Comparison of ENCODE assay signal across 13 mouse cellular contexts in genomic region chr16:88701072-88701864, GRCm38 (mm10). TPM values are rescaled to one million over a fixed set of nuclear protein-coding genes. Genes with fewer than 3 reads are reported as not detected.
DNase-seq lines count a peak whose midpoint lies in the region; ATAC-seq and TF ChIP-seq lines count a peak whose summit lies in the region.
"Had no signal": no experiment of that assay in that cellular context is flagged by ENCODE, and none has a peak within 500 bp of the region (broad histone marks: within the 10 kb centered on the region; RNA-seq: fewer than 3 reads in every experiment).

No protein-coding gene starts in this region.

- no peak overlapping the region for H3K9ac ChIP-seq in forebrain, embryonic 16.5 days (replicated peaks; ENCODE audit: low read depth, low read length)
- no peak overlapping the region for H3K9ac ChIP-seq in midbrain, embryonic 16.5 days (ENCODE audit: low read depth, low read length)
- H3K9ac ChIP-seq: liver, embryonic 14.5 days had no signal

- 51% methylated on average over 4 of the region's 4 CpGs for WGBS in forebrain, embryonic 16.5 days
- 29% methylated on average over 4 of the region's 4 CpGs for WGBS in spleen, adult 2 months
- whole genome bisulfite sequencing in midbrain, embryonic 10.5 days: 60% methylated on average over 4 of the region's 4 CpGs
- 51% methylated on average over 4 of the region's 4 CpGs for WGBS in midbrain, embryonic 16.5 days

- TF ChIP-seq POLR2A in spleen, adult 2 months (IDR thresholded peaks at IDR 0.05; ENCODE audit: low read depth, low read length): no peak

- peak; percentile 58 for ATAC-seq in forebrain, embryonic 16.5 days
- no peak for ATAC-seq in midbrain, embryonic 16.5 days
- ATAC-seq: Patski had no signal

- no peak overlapping the region for H3K27ac ChIP-seq in forebrain, embryonic 16.5 days (ENCODE audit: low read length)
- H3K27ac ChIP-seq in spleen, adult 2 months (ENCODE audit: insufficient read depth, low read length): peak overlapping the region; percentile 57; the same call in 1 of the 2 replicates
- no peak overlapping the region for H3K27ac ChIP-seq in midbrain, embryonic 10.5 days (replicated peaks)
- no peak overlapping the region for H3K27ac ChIP-seq in midbrain, embryonic 16.5 days (ENCODE audit: low read length)
- H3K27ac ChIP-seq: liver, embryonic 14.5 days had no signal

- H3K4me3 ChIP-seq in forebrain, embryonic 16.5 days (replicated peaks; ENCODE audit: low read length): no peak overlapping the region
- no peak overlapping the region for H3K4me3 ChIP-seq in spleen, adult 2 months (ENCODE audit: extremely low read depth, insufficient read depth, insufficient read length)
- no peak overlapping the region for H3K4me3 ChIP-seq in midbrain, embryonic 10.5 days
- H3K4me3 ChIP-seq in midbrain, embryonic 16.5 days (ENCODE audit: low read depth, low read length): no peak overlapping the region

- H3K9me3 ChIP-seq in forebrain, embryonic 16.5 days (ENCODE audit: control insufficient read depth, low read length): no peaks in the 10 kb centered on the region
- H3K9me3 ChIP-seq in midbrain, embryonic 10.5 days (replicated peaks): no peaks in the 10 kb centered on the region
- H3K9me3 ChIP-seq in midbrain, embryonic 16.5 days (replicated peaks; ENCODE audit: control insufficient read depth, low read length, poor library complexity, severe bottlenecking): no peaks in the 10 kb centered on the region

- no peaks in the 10 kb centered on the region for H3K36me3 ChIP-seq in forebrain, embryonic 16.5 days (ENCODE audit: control insufficient read depth, insufficient read depth)
- H3K36me3 ChIP-seq in spleen, adult 2 months (ENCODE audit: control insufficient read depth, insufficient read depth, low read length): no peaks in the 10 kb centered on the region
- no peaks in the 10 kb centered on the region for H3K36me3 ChIP-seq in midbrain, embryonic 10.5 days
- no peaks in the 10 kb centered on the region for H3K36me3 ChIP-seq in midbrain, embryonic 16.5 days (ENCODE audit: control insufficient read depth, insufficient read depth, low read length)

- no peak for TF ChIP-seq CTCF in spleen, adult 2 months (IDR thresholded peaks at IDR 0.05; ENCODE audit: extremely low read depth, insufficient read depth, insufficient read length, insufficient replicate concordance)

- no peak overlapping the region for H3K4me2 ChIP-seq in forebrain, embryonic 16.5 days (ENCODE audit: low read length)
- H3K4me2 ChIP-seq in midbrain, embryonic 16.5 days (ENCODE audit: low read length): no peak overlapping the region

- DNase-seq in spleen, adult 18-20 months: peak; percentile 29 to 30
- no peak for DNase-seq in spleen, adult 12 weeks (ENCODE audit: low spot score)
- peak; percentile 14 to 56 for DNase-seq in spleen, adult 2 months (ENCODE audit: low read depth in 1 of 2, low spot score in 2 of 2)
- no peak for DNase-seq in right cerebral cortex, postnatal 36 days (ENCODE audit: low spot score in 2 of 2)
- no peak for DNase-seq in midbrain, embryonic 10.5 days (ENCODE audit: low spot score)
- DNase-seq: heart, postnatal 14 days; kidney, postnatal 36 days; retina, postnatal 1 day had no signal

- peaks cover 4% of the 10 kb centered on the region for H3K4me1 ChIP-seq in forebrain, embryonic 16.5 days (replicated peaks; ENCODE audit: control insufficient read depth, insufficient read depth, low read length)
- peaks cover 6% of the 10 kb centered on the region for H3K4me1 ChIP-seq in spleen, adult 2 months (ENCODE audit: control insufficient read depth, insufficient read depth, insufficient read length)
- no peaks in the 10 kb centered on the region; the same call in 1 of the 2 replicates for H3K4me1 ChIP-seq in midbrain, embryonic 10.5 days
- no peaks in the 10 kb centered on the region for H3K4me1 ChIP-seq in midbrain, embryonic 16.5 days (ENCODE audit: control insufficient read depth, insufficient read depth, low read length)

- no peaks in the 10 kb centered on the region for H3K27me3 ChIP-seq in forebrain, embryonic 16.5 days (replicated peaks; ENCODE audit: control insufficient read depth, insufficient read depth, low read length)
- H3K27me3 ChIP-seq in spleen, adult 2 months (ENCODE audit: control insufficient read depth, insufficient read depth, low read length): no peaks in the 10 kb centered on the region
- no peaks in the 10 kb centered on the region for H3K27me3 ChIP-seq in midbrain, embryonic 10.5 days (ENCODE audit: low read depth, poor library complexity, severe bottlenecking)
- no peaks in the 10 kb centered on the region for H3K27me3 ChIP-seq in midbrain, embryonic 16.5 days (ENCODE audit: control insufficient read depth, insufficient read depth, low read depth, low read length)

RNA-seq across cellular contexts. Expression of gene 2310061N02Rik, which starts 6.5 kb away (rescaled TPM):
- polyA plus RNA-seq in forebrain, embryonic 16.5 days (2015; fragmentation: Nextera tagmentation; extraction: Ambion mirVana): not detected in 2 replicates
- not detected in 2 replicates for polyA plus RNA-seq in spleen, adult 2 months (2012; rRNA removed)
- not detected in 2 replicates for polyA plus RNA-seq in midbrain, embryonic 10.5 days (2016; fragmentation: Nextera tagmentation; extraction: Ambion mirVana)
- polyA plus RNA-seq in midbrain, embryonic 16.5 days (2015; fragmentation: Nextera tagmentation; extraction: Ambion mirVana): not detected in 2 replicates
- polyA plus RNA-seq: liver, embryonic 14.5 days; midbrain, postnatal 0 days; Patski had no signal

RNA-seq across cellular contexts. Expression of gene Krtap13-1, which starts 27.4 kb away (rescaled TPM):
- polyA plus RNA-seq in forebrain, embryonic 16.5 days (2015; fragmentation: Nextera tagmentation; extraction: Ambion mirVana): not detected in 2 replicates
- not detected in 2 replicates for polyA plus RNA-seq in spleen, adult 2 months (2012; rRNA removed)
- polyA plus RNA-seq in midbrain, embryonic 10.5 days (2016; fragmentation: Nextera tagmentation; extraction: Ambion mirVana): not detected in 2 replicates
- polyA plus RNA-seq in midbrain, embryonic 16.5 days (2015; fragmentation: Nextera tagmentation; extraction: Ambion mirVana): not detected in 2 replicates
- polyA plus RNA-seq: liver, embryonic 14.5 days; midbrain, postnatal 0 days; Patski had no signal

RNA-seq across cellular contexts. Expression of gene Krtap27-1, which starts 29.8 kb away (rescaled TPM):
- polyA plus RNA-seq in forebrain, embryonic 16.5 days (2015; fragmentation: Nextera tagmentation; extraction: Ambion mirVana): not detected in 2 replicates
- polyA plus RNA-seq in spleen, adult 2 months (2012; rRNA removed): not detected in 2 replicates
- polyA plus RNA-seq in midbrain, embryonic 10.5 days (2016; fragmentation: Nextera tagmentation; extraction: Ambion mirVana): not detected in 2 replicates
- polyA plus RNA-seq in midbrain, embryonic 16.5 days (2015; fragmentation: Nextera tagmentation; extraction: Ambion mirVana): not detected in 2 replicates
- polyA plus RNA-seq: liver, embryonic 14.5 days; midbrain, postnatal 0 days; Patski had no signal

RNA-seq across cellular contexts. Expression of gene Krtap13, which starts 50.2 kb away (rescaled TPM):
- polyA plus RNA-seq in forebrain, embryonic 16.5 days (2015; fragmentation: Nextera tagmentation; extraction: Ambion mirVana): not detected in 2 replicates
- polyA plus RNA-seq in spleen, adult 2 months (2012; rRNA removed): not detected in 2 replicates
- polyA plus RNA-seq in midbrain, embryonic 10.5 days (2016; fragmentation: Nextera tagmentation; extraction: Ambion mirVana): not detected in 2 replicates
- polyA plus RNA-seq in midbrain, embryonic 16.5 days (2015; fragmentation: Nextera tagmentation; extraction: Ambion mirVana): 0.21 TPM in 1 of 2 replicates, not detected in the other
- polyA plus RNA-seq: liver, embryonic 14.5 days; midbrain, postnatal 0 days; Patski had no signal

RNA-seq across cellular contexts. Expression of gene Krtap26-1, which starts 53.7 kb away (rescaled TPM):
- polyA plus RNA-seq in forebrain, embryonic 16.5 days (2015; fragmentation: Nextera tagmentation; extraction: Ambion mirVana): not detected in 2 replicates
- polyA plus RNA-seq in spleen, adult 2 months (2012; rRNA removed): not detected in 2 replicates
- not detected in 2 replicates for polyA plus RNA-seq in midbrain, embryonic 10.5 days (2016; fragmentation: Nextera tagmentation; extraction: Ambion mirVana)
- polyA plus RNA-seq in midbrain, embryonic 16.5 days (2015; fragmentation: Nextera tagmentation; extraction: Ambion mirVana): not detected in 2 replicates
- polyA plus RNA-seq: liver, embryonic 14.5 days; midbrain, postnatal 0 days; Patski had no signal

Comparison
In these comparisons a context has a peak if more than half of its experiments do, and no peak if none do; other contexts are left out.
1. DNase-seq: peak in spleen, adult 18-20 months (2 of 2) and spleen, adult 2 months (2 of 2); none in spleen, adult 12 weeks (single experiment), right cerebral cortex, postnatal 36 days (0 of 2) and midbrain, embryonic 10.5 days (single experiment).